Mouse (Mus musculus): Measurements from ENCODE around the gene Fmn2.

GRCm38 (mm10) chr1:174732715-174733114, 231.1 kb downstream of the Fmn2 start:
- TF ChIP-seq CTCF (IDR thresholded peaks at IDR 0.05; ENCODE audit: insufficient read depth, low read length) = no peak
- TF ChIP-seq POLR2A (IDR thresholded peaks at IDR 0.05; ENCODE audit: borderline replicate concordance, extremely low read depth, low read depth, low read length) = no peak

All from lung, adult 2 months (tissue).